Mouse (Mus musculus) liver, embryonic 12.5 days (tissue): ENCODE results near the gene Glipr1. TPM values are rescaled to one million over a fixed set of nuclear protein-coding genes. Genes with fewer than 3 reads are reported as not detected.

Experiments
- ATAC-seq: fragments of 200-750 bp; cut with Nextera tagmentation; 2 replicates; pipeline ENCODE4 v1.8.0; 2017; ENCODE audit warnings: moderate number of reproducible peaks, mild to moderate bottlenecking, moderate library complexity
- H3K27ac ChIP-seq: fragments of 300-500 bp; sonication (generic); 2 replicates; pipeline ENCODE4 v1.5.1; 2016; ENCODE audit warnings: mild to moderate bottlenecking
- H3K27me3 ChIP-seq: fragments of 300-500 bp; sonication (generic); replicated peaks from 2 replicates; pipeline ENCODE4 v1.6.1; 2016; ENCODE audit warnings: mild to moderate bottlenecking, moderate library complexity
- H3K36me3 ChIP-seq: fragments of 300-500 bp; sonication (generic); 2 replicates; pipeline ENCODE4 v1.6.1; 2016; ENCODE audit warnings: mild to moderate bottlenecking, moderate library complexity
- H3K4me1 ChIP-seq: fragments of 300-500 bp; sonication (generic); 2 replicates; pipeline ENCODE4 v1.6.1; 2016
- H3K4me2 ChIP-seq: fragments of 300-500 bp; sonication (generic); 2 replicates; pipeline ENCODE4 v1.6.1; 2016; ENCODE audit warnings: mild to moderate bottlenecking, moderate library complexity
- H3K4me3 ChIP-seq: fragments of 300-500 bp; sonication (generic); 2 replicates; pipeline ENCODE4 v1.5.1; 2016; ENCODE audit warnings: mild to moderate bottlenecking, moderate library complexity
- H3K9ac ChIP-seq: fragments of 300-500 bp; sonication (generic); 2 replicates; pipeline ENCODE4 v1.6.1; 2016; ENCODE audit warnings: mild to moderate bottlenecking, moderate library complexity
- H3K9me3 ChIP-seq: fragments of 300-500 bp; sonication (generic); replicated peaks from 2 replicates; pipeline ENCODE4 v1.6.1; 2016; ENCODE audit warnings: mild to moderate bottlenecking, moderate library complexity
- WGBS: fragments of 180-500 bp; shearing (Covaris S2); methylation state at CpG from one replicate; pipeline ENCODE4 v1.1.7; 2016; ENCODE audit not compliant: insufficient replicate concordance; 5-methylcytosine and 5-hydroxymethylcytosine counted together
- polyA plus RNA-seq: library from polyadenylated mRNA; unstranded; fragments of >200 nt; fragmentation: Nextera tagmentation; extraction: Ambion mirVana; gene quantifications from 2 replicates; pipeline ENCODE4 v1.2.1, GENCODE M21; 2016

Gene Glipr1
- polyA plus RNA-seq, 1 experiment from 2014 or later = 6.9 TPM

GRCm38 (mm10) chr10:111997671-111998070, 4.8 kb downstream of the Glipr1 start:
- no peak for ATAC-seq
- Histone ChIP-seq H3K9ac (no peak overlapping the region), H3K4me3 (no peak overlapping the region), H3K4me2 (no peak overlapping the region), H3K36me3 (no peaks in the 10 kb centered on the region), H3K27ac (no peak overlapping the region), H3K9me3 (no peaks in the 10 kb centered on the region), H3K4me1 (peaks cover 32% of the 10 kb centered on the region), H3K27me3 (no peaks in the 10 kb centered on the region)

- WGBS = 45% methylated on average over 8 of the region's 8 CpGs
- peaks cover 24% of the 10 kb centered on the region for H3K4me1 ChIP-seq
- H3K9me3 ChIP-seq = no peaks in the 10 kb centered on the region
- H3K4me3 ChIP-seq = no peak overlapping the region
- H3K36me3 ChIP-seq = no peaks in the 10 kb centered on the region
- H3K9ac ChIP-seq = no peak overlapping the region
- ATAC-seq = no peak
- H3K4me2 ChIP-seq = peak overlapping the region; percentile 15
- no peak overlapping the region for H3K27ac ChIP-seq
- H3K27me3 ChIP-seq = no peaks in the 10 kb centered on the region
Measured at GRCm38 (mm10) chr10:111996911-111997347, 5.5 kb downstream of the Glipr1 start.

GRCm38 (mm10) chr10:111996549-111996904, 5.9 kb downstream of the Glipr1 start:
- Histone ChIP-seq H3K4me3 (no peak overlapping the region), H3K4me1 (peaks cover 20% of the 10 kb centered on the region), H3K9ac (no peak overlapping the region), H3K36me3 (no peaks in the 10 kb centered on the region), H3K27ac (no peak overlapping the region), H3K4me2 (peak overlapping the region; percentile 15), H3K9me3 (no peaks in the 10 kb centered on the region), H3K27me3 (no peaks in the 10 kb centered on the region)
- 49% methylated on average over 7 of the region's 7 CpGs for WGBS
- ATAC-seq = no peak

- no peak overlapping the region for H3K4me2 ChIP-seq
- H3K9me3 ChIP-seq = no peaks in the 10 kb centered on the region
- WGBS = 65% methylated on average over 11 of the region's 11 CpGs
- H3K27me3 ChIP-seq = no peaks in the 10 kb centered on the region
- H3K4me1 ChIP-seq = peaks cover 17% of the 10 kb centered on the region
- no peak overlapping the region for H3K27ac ChIP-seq
- H3K36me3 ChIP-seq = no peaks in the 10 kb centered on the region
- no peak overlapping the region for H3K4me3 ChIP-seq
- no peak for ATAC-seq
- H3K9ac ChIP-seq = no peak overlapping the region
Measured at GRCm38 (mm10) chr10:111995803-111996548, 6.5 kb downstream of the Glipr1 start.

GRCm38 (mm10) chr10:111986453-111986852, 16.0 kb downstream of the Glipr1 start:
- Histone ChIP-seq H3K27me3 (no peaks in the 10 kb centered on the region), H3K4me1 (no peaks in the 10 kb centered on the region), H3K9ac (no peak overlapping the region), H3K36me3 (peaks cover 61% of the 10 kb centered on the region), H3K27ac (no peak overlapping the region), H3K9me3 (no peaks in the 10 kb centered on the region), H3K4me2 (no peak overlapping the region), H3K4me3 (no peak overlapping the region)
- no peak for ATAC-seq
- 79% methylated on average over 6 of the region's 6 CpGs for WGBS

GRCm38 (mm10) chr10:111983070-111983469, 19.4 kb downstream of the Glipr1 start:
- no peak overlapping the region for H3K4me3 ChIP-seq
- H3K4me1 ChIP-seq = no peaks in the 10 kb centered on the region
- ATAC-seq = no peak
- no peak overlapping the region for H3K27ac ChIP-seq
- no peak overlapping the region for H3K4me2 ChIP-seq
- H3K27me3 ChIP-seq = no peaks in the 10 kb centered on the region
- peaks cover 95% of the 10 kb centered on the region for H3K36me3 ChIP-seq
- H3K9me3 ChIP-seq = no peaks in the 10 kb centered on the region
- 75% methylated on average over 5 of the region's 5 CpGs for WGBS
- no peak overlapping the region for H3K9ac ChIP-seq

- no peaks in the 10 kb centered on the region for H3K9me3 ChIP-seq
- H3K27ac ChIP-seq = no peak overlapping the region
- H3K4me1 ChIP-seq = peaks cover 14% of the 10 kb centered on the region
- H3K36me3 ChIP-seq = peaks cover 74% of the 10 kb centered on the region
- no peak for ATAC-seq
- 34% methylated on average over 5 of the region's 5 CpGs for WGBS
- no peak overlapping the region for H3K4me2 ChIP-seq
- no peaks in the 10 kb centered on the region for H3K27me3 ChIP-seq
- H3K9ac ChIP-seq = no peak overlapping the region
- H3K4me3 ChIP-seq = no peak overlapping the region
Measured at GRCm38 (mm10) chr10:111977584-111977983, 24.8 kb downstream of the Glipr1 start.

GRCm38 (mm10) chr10:111972542-111973361, 29.7 kb downstream of the Glipr1 start, which contains the start of gene Krr1:
Gene Krr1 (plus strand): TSS chr10:111972664.
- under 1% methylated on average over 51 of the region's 51 CpGs for WGBS
- peak within 1 kb of the TSS; percentile 85 for H3K4me3 ChIP-seq
- H3K27me3 ChIP-seq = no peaks in the 10 kb centered on the region; the same call in 1 of the 2 replicates
- peaks cover 27% of the 10 kb centered on the region for H3K36me3 ChIP-seq
- H3K9me3 ChIP-seq = no peaks in the 10 kb centered on the region
- peaks cover 14% of the 10 kb centered on the region for H3K4me1 ChIP-seq
- H3K9ac ChIP-seq = peak within 1 kb of the TSS; percentile 83
- peak within 1 kb of the TSS; percentile 72 for H3K27ac ChIP-seq
- peak within 1 kb of the TSS; percentile 80 for H3K4me2 ChIP-seq
- peak; percentile 98 for ATAC-seq

- Histone ChIP-seq H3K27ac (no peak overlapping the region), H3K4me2 (peak overlapping the region; percentile 80)
Measured at GRCm38 (mm10) chr10:111971929-111972328, 30.5 kb downstream of the Glipr1 start.

GRCm38 (mm10) chr10:111966394-111966793, 36.0 kb downstream of the Glipr1 start:
- Histone ChIP-seq H3K9me3 (no peaks in the 10 kb centered on the region), H3K36me3 (no peaks in the 10 kb centered on the region), H3K9ac (no peak overlapping the region), H3K27me3 (no peaks in the 10 kb centered on the region; the same call in 1 of the 2 replicates), H3K4me2 (no peak overlapping the region), H3K4me3 (no peak overlapping the region), H3K4me1 (no peaks in the 10 kb centered on the region), H3K27ac (no peak overlapping the region)
- no peak for ATAC-seq
- 51% methylated on average over 4 of the region's 4 CpGs for WGBS

More at GRCm38 (mm10) chr10:111971929-111972328, 30.5 kb downstream of the Glipr1 start:
- Histone ChIP-seq H3K27me3 (no peaks in the 10 kb centered on the region; the same call in 1 of the 2 replicates), H3K9ac (no peak overlapping the region), H3K9me3 (no peaks in the 10 kb centered on the region), H3K4me3 (peak overlapping the region; percentile 85; the same call in 1 of the 2 replicates), H3K4me1 (peaks cover 14% of the 10 kb centered on the region), H3K36me3 (peaks cover 18% of the 10 kb centered on the region)
- 73% methylated on average over 3 of the region's 3 CpGs for WGBS
- no peak for ATAC-seq

GRCm38 (mm10) chr10:111960459-111960858, 42.0 kb downstream of the Glipr1 start:
- no peaks in the 10 kb centered on the region for H3K9me3 ChIP-seq
- H3K4me1 ChIP-seq = no peaks in the 10 kb centered on the region
- no peak overlapping the region for H3K9ac ChIP-seq
- ATAC-seq = no peak
- no peak overlapping the region for H3K4me3 ChIP-seq
- no peaks in the 10 kb centered on the region for H3K27me3 ChIP-seq
- no peak overlapping the region for H3K4me2 ChIP-seq
- H3K36me3 ChIP-seq = no peaks in the 10 kb centered on the region
- H3K27ac ChIP-seq = no peak overlapping the region
- WGBS = 56% methylated on average over 6 of the region's 6 CpGs

- 50% methylated on average over 2 of the region's 2 CpGs for WGBS
- no peak overlapping the region for H3K4me2 ChIP-seq
- H3K27me3 ChIP-seq = no peaks in the 10 kb centered on the region
- no peaks in the 10 kb centered on the region for H3K4me1 ChIP-seq
- no peak for ATAC-seq
- H3K36me3 ChIP-seq = no peaks in the 10 kb centered on the region
- H3K27ac ChIP-seq = no peak overlapping the region
- no peak overlapping the region for H3K9ac ChIP-seq
- H3K4me3 ChIP-seq = no peak overlapping the region
- H3K9me3 ChIP-seq = no peaks in the 10 kb centered on the region
Measured at GRCm38 (mm10) chr10:111959353-111959752, 43.1 kb downstream of the Glipr1 start.
